Mouse (Mus musculus) ES-E14 (cell line): ENCODE measurements at regions not wholly inside any gene's neighbourhood (a gene's known extent, or its start where the extent isn't known, plus 50 kb on each side); places are given as distances from the start of the nearest gene placed in this dataset.

Source experiments
- DNase-seq: peaks from one replicate; pipeline ENCODE4 v3.0.0-alpha.2; 2013; ENCODE audit warnings: low read depth, low spot score
- H3K27ac ChIP-seq: 2 replicates; pipeline ENCODE4 v1.5.1; 2012; ENCODE audit warnings: low read depth, mild to moderate bottlenecking, low read length, moderate library complexity, mixed read lengths; ENCODE audit not compliant: poor library complexity, insufficient read depth, severe bottlenecking
- H3K36me3 ChIP-seq: 2 replicates; pipeline ENCODE4 v1.6.1; 2012; ENCODE audit warnings: mild to moderate bottlenecking, low read length, moderate library complexity, mixed read lengths; ENCODE audit not compliant: control insufficient read depth, poor library complexity, insufficient read depth, severe bottlenecking
- H3K4me1 ChIP-seq, 2 experiments: fragments of 150-350 bp in 1 of 2; sonication (generic) in 1 of 2; 2 replicates each; pipeline ENCODE4 v1.6.1; 2012; ENCODE audit warnings: low read length in 2 of 2, mild to moderate bottlenecking in 1 of 2, mixed read lengths in 1 of 2; ENCODE audit not compliant: control insufficient read depth in 2 of 2, insufficient read depth in 2 of 2, poor library complexity in 1 of 2
- H3K4me3 ChIP-seq, 2 experiments: fragments of 150-350 bp in 1 of 2; sonication (generic) in 1 of 2; 2 replicates each; pipeline ENCODE4 v1.5.1; 2012; ENCODE audit warnings: low read length in 2 of 2, low read depth in 1 of 2, mild to moderate bottlenecking in 1 of 2, mixed read lengths in 1 of 2; ENCODE audit not compliant: insufficient read depth in 1 of 2, poor library complexity in 1 of 2, severe bottlenecking in 1 of 2
- H3K9ac ChIP-seq: 2 replicates; pipeline ENCODE4 v1.6.1; 2012; ENCODE audit warnings: low read depth, mild to moderate bottlenecking, low read length, mixed read lengths; ENCODE audit not compliant: poor library complexity, insufficient read depth, severe bottlenecking
- H3K9me3 ChIP-seq: fragments of 150-350 bp; sonication (generic); 2 replicates; pipeline ENCODE4 v1.6.1; 2012; ENCODE audit warnings: low read depth, mild to moderate bottlenecking, low read length; ENCODE audit not compliant: control insufficient read depth, insufficient read depth
- CHD2 ChIP-seq: IDR thresholded peaks from 2 replicates; pipeline ENCODE4 v1.6.1; 2014; ENCODE audit warnings: mild to moderate bottlenecking, low read depth, low read length, inconsistent platforms
- HCFC1 ChIP-seq: IDR thresholded peaks from 2 replicates; pipeline ENCODE4 v1.6.1; 2012; ENCODE audit warnings: low read length, inconsistent platforms, borderline replicate concordance; ENCODE audit not compliant: insufficient read depth
- MAFK ChIP-seq: IDR thresholded peaks from 2 replicates; pipeline ENCODE4 v1.6.1; 2014; ENCODE audit warnings: mild to moderate bottlenecking, low read depth, low read length, inconsistent platforms; ENCODE audit not compliant: insufficient read depth
- ZC3H11A ChIP-seq: IDR thresholded peaks from 2 replicates; pipeline ENCODE4 v1.6.1; 2012; ENCODE audit warnings: low read depth, mild to moderate bottlenecking, inconsistent platforms, low read length, borderline replicate concordance
- ZNF384 ChIP-seq: IDR thresholded peaks from 2 replicates; pipeline ENCODE4 v1.6.1; 2012; ENCODE audit warnings: low read depth, low read length, inconsistent platforms
- in situ Hi-C, 2 experiments: fragments of 600-800 bp; cut with MboI; formaldehyde crosslinking; loops; one replicate each; pipeline ENCODE4 v1.15.1; 2025; ENCODE audit warnings: low sequenced_read_pairs in 2 of 2, inconsistent platforms in 1 of 2; ENCODE audit not compliant: unreplicated experiment in 2 of 2

GRCm38 (mm10) chr4:52050948-52051347, 388.1 kb upstream of the Smc2 start:
- H3K9ac ChIP-seq, result no peak overlapping the region
- in situ Hi-C loops, result no loop called here
- no peaks in the 10 kb centered on the region for H3K9me3 ChIP-seq
- no peak for DNase-seq
- H3K4me1 ChIP-seq, result no peaks in the 10 kb centered on the region
- TF ChIP-seq MAFK (no peak), CHD2 (no peak), HCFC1 (no peak), ZNF384 (no peak), ZC3H11A (no peak)
- H3K4me3 ChIP-seq, result no peak overlapping the region
- no peaks in the 10 kb centered on the region for H3K36me3 ChIP-seq
- H3K27ac ChIP-seq, result no peak overlapping the region

- TF ChIP-seq ZNF384, result no peak
- TF ChIP-seq HCFC1, result no peak
- no peak for TF ChIP-seq CHD2
- TF ChIP-seq MAFK, result no peak
- no peak for TF ChIP-seq ZC3H11A
- Histone ChIP-seq H3K27ac (no peak overlapping the region), H3K4me1 (peaks cover 0 to 2% of the 10 kb centered on the region in 2 experiments; a peak in 1 of 4 replicates), H3K4me3 (no peak overlapping the region), H3K9ac (no peak overlapping the region), H3K36me3 (no peaks in the 10 kb centered on the region), H3K9me3 (no peaks in the 10 kb centered on the region)
- in situ Hi-C loops, result no loop called here
- no peak for DNase-seq
Measured at GRCm38 (mm10) chr4:52056031-52056430, 383.0 kb upstream of the Smc2 start.

GRCm38 (mm10) chr4:52060031-52060430, 379.0 kb upstream of the Smc2 start:
- no peak overlapping the region for H3K9ac ChIP-seq
- peaks cover 0 to 2% of the 10 kb centered on the region in 2 experiments; a peak in 1 of 4 replicates for H3K4me1 ChIP-seq
- no peak for DNase-seq
- no peaks in the 10 kb centered on the region for H3K9me3 ChIP-seq
- TF ChIP-seq MAFK (no peak), HCFC1 (no peak), ZC3H11A (no peak), ZNF384 (no peak), CHD2 (no peak)
- no peak overlapping the region for H3K4me3 ChIP-seq
- no peaks in the 10 kb centered on the region for H3K36me3 ChIP-seq
- H3K27ac ChIP-seq, result no peak overlapping the region
- in situ Hi-C loops, result no loop called here

GRCm38 (mm10) chr4:52099187-52099586, 339.9 kb upstream of the Smc2 start:
- TF ChIP-seq CHD2, result no peak
- no peak for TF ChIP-seq ZC3H11A
- TF ChIP-seq ZNF384, result no peak
- TF ChIP-seq MAFK, result no peak
- H3K36me3 ChIP-seq, result no peaks in the 10 kb centered on the region
- H3K4me1 ChIP-seq, result no peaks in the 10 kb centered on the region
- H3K9me3 ChIP-seq, result no peaks in the 10 kb centered on the region
- no peak for DNase-seq
- no peak overlapping the region for H3K9ac ChIP-seq
- no peak overlapping the region for H3K27ac ChIP-seq
- no peak overlapping the region for H3K4me3 ChIP-seq
- in situ Hi-C loops, result no loop called here

- no peak overlapping the region for H3K4me3 ChIP-seq
- no peak for TF ChIP-seq ZC3H11A
- no peak for TF ChIP-seq HCFC1
- TF ChIP-seq MAFK, result no peak
- TF ChIP-seq ZNF384, result no peak
- TF ChIP-seq CHD2, result no peak
- in situ Hi-C loops, result no loop called here
Measured at GRCm38 (mm10) chr4:52105887-52106286, 333.2 kb upstream of the Smc2 start.

More at GRCm38 (mm10) chr4:52105887-52106286, 333.2 kb upstream of the Smc2 start:
- Histone ChIP-seq H3K9ac (no peak overlapping the region), H3K9me3 (no peaks in the 10 kb centered on the region), H3K27ac (no peak overlapping the region), H3K4me1 (no peaks in the 10 kb centered on the region), H3K36me3 (no peaks in the 10 kb centered on the region)
- DNase-seq, result no peak
